Mouse (Mus musculus) right cerebral cortex, postnatal 10 days (tissue): ENCODE results near the gene Eps8l1.
"Not testable (repeated sequence)": the region's sequence is repeated elsewhere in the genome, so short reads cannot be mapped to it uniquely, and the experiment has no call there.

Experiments used
- DNase-seq, 2 experiments: peaks; one replicate each; pipeline ENCODE4 v3.0.0; 2021; ENCODE audit warnings: low spot score in 2 of 2

The Eps8l1 gene

GRCm38 (mm10) chr7:4460576-4461434 lies at the start of gene Eps8l1:
Eps8l1 (plus strand) TSS chr7:4460674.
- no peak for DNase-seq

DNA sequence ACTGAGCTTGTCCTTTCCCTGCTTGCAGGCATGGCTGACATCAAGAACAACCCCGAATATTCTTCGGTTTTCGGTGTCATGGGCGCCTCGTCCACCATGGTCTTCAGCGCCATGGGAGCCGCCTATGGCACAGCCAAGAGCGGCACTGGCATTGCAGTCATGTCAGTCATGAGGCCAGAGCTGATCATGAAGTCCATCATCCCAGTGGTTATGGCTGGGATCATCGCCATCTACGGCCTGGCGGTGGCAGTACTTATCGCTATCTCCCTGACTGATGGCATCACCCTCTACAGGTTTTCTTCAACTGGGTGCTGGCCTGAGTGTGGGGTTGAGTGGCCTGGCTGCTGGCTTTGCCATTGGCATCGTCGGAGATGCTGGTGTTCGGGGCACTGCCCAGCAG lies 48.1 kb upstream of the Eps8l1 start:
- DNase-seq: not testable (repeated sequence)

- DNase-seq: no peak
These were observed 40.8 kb upstream of the Eps8l1 start for GRCm38 (mm10) chr7:4419681-4420080.

- DNase-seq: no peak
These were observed 40.2 kb upstream of the Eps8l1 start for GRCm38 (mm10) chr7:4420230-4420629.

DNA sequence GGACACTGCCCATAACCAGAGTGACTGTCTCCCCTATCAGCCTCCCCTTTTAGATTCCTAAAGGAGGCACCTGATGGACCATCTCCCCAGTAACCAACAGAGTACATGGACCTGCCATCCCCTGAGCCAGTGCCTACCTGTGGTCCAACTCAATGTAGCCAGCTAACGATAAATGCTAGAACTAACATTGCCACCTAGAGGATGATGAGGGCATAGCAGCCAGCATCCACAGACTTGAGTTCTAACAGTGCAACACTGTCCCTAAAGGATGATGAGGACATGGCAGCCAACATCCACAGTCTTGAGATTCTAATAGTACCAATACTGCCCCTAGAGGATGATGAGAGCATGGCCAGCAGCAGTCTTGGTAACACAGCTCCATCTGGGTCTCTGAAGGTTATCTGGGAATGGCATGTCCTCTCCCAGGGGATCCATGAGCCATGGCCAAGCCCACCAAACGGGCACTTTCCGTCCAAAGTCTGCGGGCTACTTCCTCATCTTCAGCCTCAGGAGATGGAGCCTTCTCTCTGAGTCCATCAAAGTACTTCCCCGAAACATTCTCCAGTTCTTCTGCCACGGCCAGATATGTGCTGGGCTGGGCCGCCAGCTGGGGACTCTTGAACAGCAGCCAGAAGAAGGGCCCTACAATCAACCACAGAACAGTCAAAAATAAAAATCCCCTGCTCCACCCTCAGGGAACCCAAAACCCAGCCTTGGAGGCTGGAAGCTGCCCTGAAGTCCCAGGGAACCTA lies 33.1 kb upstream of the Eps8l1 start:
- peak; percentile 91 for DNase-seq

DNA sequence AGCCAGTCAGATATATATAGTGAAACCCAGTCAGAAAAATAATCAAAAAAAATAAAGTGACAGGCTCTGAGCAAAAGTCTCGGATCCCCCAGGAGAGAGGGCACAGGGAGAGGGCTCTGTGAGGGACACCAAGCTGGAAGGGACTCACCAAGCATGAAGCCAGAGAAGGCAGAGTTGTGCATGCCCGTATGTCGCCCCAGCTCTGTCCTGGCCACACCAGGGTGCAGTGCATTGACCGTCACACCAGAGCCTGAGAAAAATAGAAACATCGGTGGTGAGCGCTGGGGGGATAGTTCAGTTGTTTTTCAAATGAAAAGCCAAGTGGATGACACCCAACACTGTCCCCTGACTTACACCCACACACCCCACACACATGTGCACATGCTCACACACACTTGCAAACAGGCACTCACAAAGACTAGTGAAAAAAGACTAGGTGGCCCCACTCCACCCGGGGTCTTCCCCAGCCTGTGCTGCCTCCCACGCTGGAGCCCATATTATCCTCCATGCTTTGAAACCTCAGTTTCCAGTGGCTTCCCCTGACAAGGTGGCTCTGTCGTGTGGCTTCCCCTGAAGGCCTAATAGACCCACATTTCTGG lies 30.1 kb upstream of the Eps8l1 start:
- DNase-seq: no peak

DNA sequence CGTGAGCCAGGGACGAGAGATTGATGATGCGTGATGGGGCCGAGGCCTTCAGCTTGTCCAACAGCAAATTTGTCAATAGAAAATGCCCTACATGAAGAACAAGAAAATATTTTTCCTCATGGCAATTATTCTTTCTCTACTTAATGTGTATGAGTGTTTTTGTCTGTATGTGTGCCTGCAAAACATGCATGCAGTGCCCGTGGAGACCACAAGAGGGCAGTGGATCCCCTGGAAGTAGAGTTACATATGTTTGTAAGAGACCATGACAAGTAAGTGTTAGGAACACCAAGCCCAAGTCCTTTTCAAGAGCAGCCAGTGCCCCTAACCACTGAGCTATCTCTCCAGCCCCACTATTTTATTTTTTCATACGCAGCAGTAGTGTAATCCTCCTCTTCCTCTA lies 28.9 kb upstream of the Eps8l1 start:
- peak; percentile 70 to 76 for DNase-seq

DNA sequence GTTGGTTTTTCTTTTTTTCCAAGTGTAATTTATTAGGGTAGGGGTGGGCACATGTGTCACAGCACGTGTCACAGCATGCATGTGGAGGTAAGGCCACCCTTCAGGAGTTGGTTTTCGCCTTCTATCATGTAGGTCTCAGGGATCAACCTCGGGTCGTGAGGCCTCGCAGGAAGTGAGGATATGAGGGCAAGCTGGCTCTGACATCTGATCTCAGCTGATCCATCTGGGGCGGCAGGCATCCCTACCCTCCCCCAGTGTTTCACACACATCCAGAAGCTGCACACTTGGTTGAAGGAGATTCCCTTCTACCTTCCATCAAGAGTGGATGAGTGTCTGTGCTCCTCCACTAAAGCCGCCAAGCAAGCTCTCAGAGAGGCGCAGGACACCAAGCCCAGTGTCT lies 28.4 kb upstream of the Eps8l1 start:
- no peak for DNase-seq

DNA sequence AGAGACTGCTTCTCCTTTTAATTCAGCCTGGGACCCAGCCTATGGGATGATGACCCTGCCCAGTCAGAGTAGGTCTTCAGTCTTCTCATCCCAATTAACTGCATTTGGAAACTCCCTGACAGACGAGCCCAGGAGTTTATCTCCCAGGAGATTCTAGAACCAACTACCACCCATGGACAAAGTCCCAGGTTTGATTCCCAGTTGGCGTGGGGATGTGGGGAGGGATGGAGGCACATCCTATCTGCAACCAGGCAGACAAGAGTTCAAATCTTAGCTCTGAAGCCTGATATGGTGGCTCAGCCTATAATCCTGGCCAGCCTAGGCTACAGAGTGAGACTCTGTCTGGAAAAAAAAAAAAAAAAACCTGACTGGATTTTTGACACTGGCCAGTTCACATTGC lies 22.8 kb upstream of the Eps8l1 start:
- no peak for DNase-seq

DNA sequence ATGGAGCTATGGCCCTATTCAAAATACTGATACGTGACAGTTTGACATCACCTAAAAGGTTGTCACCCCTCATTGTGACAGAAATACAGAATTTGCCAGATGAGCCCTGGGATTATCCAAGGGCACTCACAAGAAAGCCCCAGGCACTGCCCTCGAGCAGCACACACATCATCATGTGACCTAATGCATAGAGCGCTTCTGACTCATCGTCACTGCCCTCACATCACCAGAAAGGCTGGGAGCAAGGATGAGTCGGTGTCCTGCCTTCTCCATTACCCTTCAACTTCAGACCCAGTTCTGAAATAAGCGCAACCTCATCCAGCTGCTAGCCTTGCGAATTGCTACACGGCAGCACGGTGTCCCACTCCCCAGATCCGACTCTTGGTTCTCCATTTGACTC lies 19.9 kb upstream of the Eps8l1 start:
- no peak for DNase-seq

DNA sequence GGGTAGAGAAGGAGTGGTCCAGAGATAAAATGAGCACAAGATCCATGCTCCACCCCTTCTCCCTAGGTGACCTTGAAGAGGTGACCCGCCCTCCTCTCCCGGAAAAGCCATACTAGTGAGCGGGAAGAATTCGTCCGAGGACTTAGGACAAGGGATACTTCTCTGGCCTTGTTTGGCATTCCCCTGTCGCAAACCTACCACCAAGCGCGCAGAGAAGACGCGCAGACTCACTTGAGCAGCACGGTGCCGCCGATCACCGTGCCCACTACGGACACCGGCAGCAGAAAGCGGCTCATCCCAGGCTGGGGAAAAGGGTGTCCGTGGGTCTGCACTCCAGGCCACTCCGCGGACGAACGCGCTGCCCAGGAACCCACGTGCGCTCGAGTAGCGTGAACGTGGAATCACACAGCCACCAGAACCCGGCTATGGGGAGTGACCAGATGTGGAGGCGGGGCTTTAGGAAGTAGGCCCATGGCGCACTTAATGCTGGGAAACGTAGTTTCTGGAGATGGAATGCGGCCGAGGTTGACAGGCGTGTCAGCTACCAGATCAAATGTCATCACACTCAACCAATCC lies 15.2 kb upstream of the Eps8l1 start, which contains the start of gene Rdh13:
Gene Rdh13 (minus strand): TSS at position 434 of the 576 bp plus-strand sequence.
- peak; percentile 93 to 95 for DNase-seq

DNA sequence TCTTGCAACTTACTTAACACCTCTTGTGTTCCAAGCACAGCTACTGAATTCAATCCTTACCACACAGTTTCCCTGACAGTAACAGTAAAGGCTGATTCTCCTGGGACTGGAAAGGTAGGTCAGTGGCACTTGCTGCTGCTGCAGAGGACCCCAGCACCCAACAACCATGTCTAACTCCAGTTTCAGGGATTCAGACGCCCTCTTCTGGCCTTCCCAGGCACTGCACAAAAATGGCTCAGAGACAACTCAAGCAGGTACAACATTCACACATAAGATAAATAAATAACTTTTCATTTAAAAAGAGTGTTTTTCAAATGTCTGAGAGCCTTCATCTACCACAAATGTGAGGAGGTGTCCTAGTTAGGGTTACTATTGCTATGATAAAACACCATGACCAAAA lies 13.3 kb upstream of the Eps8l1 start:
- no peak for DNase-seq

DNA sequence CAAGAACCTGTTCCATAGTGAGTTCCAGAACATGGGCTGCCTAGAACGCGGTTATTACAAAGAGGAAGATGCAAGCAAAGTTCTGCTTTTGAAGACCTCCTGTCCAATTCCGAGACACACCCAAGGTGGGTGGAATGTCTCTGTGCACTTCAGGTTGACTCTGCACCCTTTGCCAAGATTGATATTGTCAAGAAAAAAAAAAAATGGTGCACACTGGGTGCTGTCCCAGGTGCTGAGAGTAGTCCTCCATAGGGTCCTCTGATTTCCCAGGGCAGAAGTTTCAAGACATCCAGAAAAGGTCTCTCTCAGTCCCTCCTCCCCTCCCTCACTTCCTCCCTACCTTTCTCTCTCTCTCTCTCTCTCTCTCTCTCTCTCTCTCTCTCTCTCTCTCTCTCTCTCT lies 12.0 kb upstream of the Eps8l1 start:
- no peak for DNase-seq

- DNase-seq: no peak
These were observed 11.3 kb upstream of the Eps8l1 start for GRCm38 (mm10) chr7:4449211-4449610.

DNA sequence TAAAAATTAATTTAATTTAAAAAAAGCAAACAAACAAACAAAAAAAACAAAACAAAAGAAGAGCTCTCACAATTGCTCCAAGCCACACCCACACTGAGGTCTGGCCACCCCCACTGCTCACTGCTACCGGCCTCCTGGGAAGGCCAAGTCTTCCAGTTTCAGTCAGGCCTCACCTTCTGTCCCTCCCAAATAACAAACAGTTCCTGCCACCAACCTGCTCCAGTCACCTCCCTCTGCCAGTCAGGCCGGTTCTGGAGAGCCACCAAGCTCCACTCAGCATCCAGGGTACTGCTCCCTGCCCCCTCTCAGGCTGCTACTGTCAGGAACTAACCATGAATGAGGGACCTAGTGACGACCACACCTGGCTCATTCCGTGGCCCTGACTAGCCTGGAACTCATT lies 7.8 kb upstream of the Eps8l1 start:
- no peak for DNase-seq

GRCm38 (mm10) chr7:4464194-4464824 lies 3.8 kb downstream of the Eps8l1 start:
- no peak for DNase-seq

DNA sequence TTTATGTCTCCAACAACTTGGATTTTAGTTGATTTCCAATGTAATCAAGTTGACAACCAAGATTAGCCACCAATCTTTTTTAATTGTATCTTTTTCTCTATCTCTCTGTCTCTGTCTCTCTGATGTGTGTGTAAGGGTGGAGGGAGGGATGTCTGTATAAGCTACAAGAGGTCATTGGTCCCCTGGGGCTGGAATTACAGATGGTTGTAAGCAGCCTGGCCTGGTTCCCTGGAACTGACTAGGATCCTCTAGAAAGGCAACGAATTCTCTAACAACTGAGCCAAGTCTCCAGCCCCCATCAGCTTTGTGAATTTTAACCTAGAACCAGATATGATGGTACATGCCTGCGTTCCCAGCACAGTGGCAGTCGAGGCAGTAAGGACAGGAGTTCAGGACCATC lies 7.3 kb downstream of the Eps8l1 start:
- DNase-seq: no peak

DNA sequence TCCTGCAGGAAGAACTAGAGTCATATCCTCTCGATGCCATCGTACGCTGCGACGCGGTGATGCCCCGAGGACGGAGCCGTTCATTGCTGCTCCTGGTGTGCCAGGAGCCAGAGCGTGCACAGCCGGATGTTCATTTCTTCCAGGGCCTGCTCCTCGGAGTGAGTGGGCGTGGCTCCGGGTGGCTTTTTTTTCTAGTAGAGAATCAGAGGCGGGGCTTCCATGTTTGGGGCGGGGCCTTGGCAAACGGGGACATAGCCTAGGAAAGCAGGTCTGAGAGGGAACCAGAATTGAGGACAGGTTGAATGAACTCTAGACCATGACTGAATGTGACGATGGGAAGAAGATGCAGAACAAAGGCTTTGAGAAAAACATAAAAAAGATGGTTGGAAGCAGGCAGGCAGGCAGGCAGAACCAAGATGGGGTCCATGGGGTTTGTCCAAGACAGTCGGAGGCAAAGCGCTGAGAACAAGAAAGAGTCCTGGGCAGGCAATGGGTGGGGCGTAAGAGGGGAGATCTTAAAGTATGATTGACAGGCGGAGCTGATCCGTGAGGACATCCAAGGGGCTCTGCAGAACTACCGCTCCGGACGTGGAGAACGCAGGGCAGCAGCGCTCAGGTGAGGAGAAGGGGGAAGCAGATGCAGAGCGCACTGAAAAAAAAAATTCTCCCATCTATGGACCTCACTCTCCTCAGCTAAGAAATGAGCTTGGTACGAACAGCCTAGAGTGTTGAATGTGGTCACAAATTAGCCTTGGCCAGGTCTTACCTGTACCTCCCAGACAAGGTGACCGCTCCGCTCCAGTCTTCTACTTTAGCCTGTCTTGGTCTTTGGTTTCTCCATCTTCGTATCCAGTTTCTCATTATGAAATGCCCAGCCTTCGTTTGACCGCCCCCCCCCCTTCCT lies 10.1 kb downstream of the Eps8l1 start:
- peak; percentile 78 to 81 for DNase-seq

- DNase-seq: peak; percentile 92 to 94
These were observed 10.7 kb downstream of the Eps8l1 start for GRCm38 (mm10) chr7:4471179-4471555.

DNA sequence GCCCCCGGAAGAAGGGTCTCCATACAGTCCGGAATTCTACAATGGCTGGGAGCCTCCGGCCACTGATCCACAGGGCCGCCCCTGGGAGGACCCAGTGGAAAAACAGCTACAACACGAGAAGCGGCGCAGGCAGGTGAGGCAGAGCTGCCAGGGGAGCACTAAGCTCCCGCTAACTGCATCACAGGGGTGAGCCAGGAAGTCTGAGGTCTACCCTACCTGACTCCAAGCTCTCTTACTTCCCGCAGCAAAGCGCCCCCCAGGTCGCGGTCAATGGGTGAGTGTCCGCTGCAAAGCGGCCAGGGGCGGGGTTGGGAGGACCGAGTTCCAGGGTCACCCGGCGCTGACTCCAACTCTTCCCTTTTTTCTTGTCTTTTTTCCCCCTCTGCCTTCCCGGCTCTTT lies 13.5 kb downstream of the Eps8l1 start:
- DNase-seq: no peak
